Mouse (Mus musculus): ENCODE data around the gene Snai1.

The Snai1 gene

GRCm38 (mm10) chr2:167519606-167520252 lies 18.3 kb upstream of the Snai1 start:
- DNase-seq (ENCODE audit: low read depth): peak; percentile 63

DNA sequence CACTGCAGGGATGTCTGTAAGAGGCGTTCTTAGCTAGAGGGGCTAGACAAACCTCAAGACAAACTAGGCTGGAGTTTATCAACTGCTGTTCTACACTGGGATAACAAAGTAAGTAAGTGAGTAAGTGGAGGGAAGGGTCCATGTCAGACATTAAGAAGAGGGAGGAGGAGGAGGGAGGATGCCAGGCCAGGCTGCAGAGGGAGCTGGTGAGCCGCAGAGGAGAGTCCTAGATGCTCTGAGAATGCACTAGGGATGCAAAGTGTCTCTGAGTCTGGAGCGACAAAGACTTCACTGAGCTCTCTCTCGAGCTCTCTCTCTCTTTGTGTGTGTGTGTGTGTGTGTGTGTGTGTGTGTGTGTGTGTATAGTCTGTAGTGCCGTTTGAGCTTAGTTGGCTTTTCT lies 9.7 kb upstream of the Snai1 start:
- peak; percentile 42 for DNase-seq (ENCODE audit: low read depth)

DNA sequence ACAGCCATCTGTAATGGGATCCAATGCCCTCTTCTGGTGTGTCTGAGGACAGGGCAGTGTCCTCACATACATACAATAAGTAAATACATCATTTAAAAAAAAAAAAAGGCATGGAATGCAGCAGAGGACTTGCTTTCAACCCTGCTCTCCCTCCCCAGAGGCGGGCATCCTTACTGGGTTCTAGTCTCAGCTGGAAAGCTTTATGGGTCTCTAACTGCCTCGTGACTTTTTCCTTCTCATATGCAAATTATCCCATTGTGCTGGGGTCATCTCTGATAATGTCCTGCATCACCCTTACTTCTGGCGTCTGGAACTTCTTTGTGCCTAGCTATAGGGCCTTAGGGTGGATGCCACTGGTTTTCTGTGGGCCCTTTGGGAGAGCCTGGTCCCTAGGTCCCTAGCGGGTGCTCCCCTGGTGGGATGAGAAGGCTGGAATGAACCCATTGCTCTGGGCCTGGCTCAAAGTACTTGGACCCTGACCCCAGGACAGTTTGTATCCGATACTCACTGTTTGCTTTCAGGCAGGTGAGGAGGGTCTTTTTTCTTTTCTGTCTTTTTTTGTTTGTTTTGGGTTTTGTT lies 8.0 kb upstream of the Snai1 start:
- no peak for DNase-seq (ENCODE audit: low read depth)

DNA sequence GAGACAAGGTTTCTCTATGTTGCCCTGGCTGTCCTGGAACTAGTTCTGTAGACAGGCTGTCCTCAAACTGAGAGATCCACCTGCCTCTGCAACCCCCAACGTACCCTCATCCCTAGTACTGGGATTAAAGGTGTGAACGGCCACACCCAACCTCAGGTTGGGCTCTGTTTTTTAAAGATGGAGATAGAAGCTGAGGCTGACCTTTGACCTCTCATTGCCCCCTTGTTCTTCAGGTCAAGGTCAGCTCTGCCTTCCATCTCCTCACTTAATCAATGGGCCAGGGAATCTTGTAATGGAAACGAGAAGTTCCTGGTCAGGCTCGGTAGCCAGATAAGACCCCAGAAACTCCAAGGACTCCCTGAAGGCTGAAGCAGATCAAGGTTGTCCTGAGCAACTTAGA lies 7.5 kb upstream of the Snai1 start:
- DNase-seq (ENCODE audit: low read depth): no peak

GRCm38 (mm10) chr2:167532131-167532530 lies 5.9 kb upstream of the Snai1 start:
- DNase-seq (ENCODE audit: low read depth): peak; percentile 79

DNA sequence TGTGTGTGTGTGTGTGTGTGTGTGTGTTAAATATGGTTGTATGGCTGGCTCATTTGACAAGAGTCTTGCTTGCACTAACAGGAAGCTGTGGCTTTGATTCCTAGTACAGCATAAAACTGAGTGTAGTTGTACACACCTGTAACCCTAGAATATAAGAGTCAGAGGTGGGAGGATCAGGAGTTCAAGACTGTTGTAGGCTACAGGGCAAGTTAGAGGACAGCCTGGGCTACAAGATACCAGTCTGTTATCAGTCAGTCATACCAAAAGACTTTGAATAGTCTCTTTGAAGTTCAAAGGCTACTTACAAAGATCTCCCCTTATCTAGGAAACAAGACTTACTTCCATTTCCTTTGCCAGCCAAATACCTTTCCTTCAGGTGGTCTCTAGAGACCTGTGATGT lies 4.1 kb upstream of the Snai1 start:
- peak; percentile 43 for DNase-seq (ENCODE audit: low read depth)

GRCm38 (mm10) chr2:167536320-167536945 lies 1.6 kb upstream of the Snai1 start:
- peak; percentile 60 for DNase-seq (ENCODE audit: low read depth)

DNA sequence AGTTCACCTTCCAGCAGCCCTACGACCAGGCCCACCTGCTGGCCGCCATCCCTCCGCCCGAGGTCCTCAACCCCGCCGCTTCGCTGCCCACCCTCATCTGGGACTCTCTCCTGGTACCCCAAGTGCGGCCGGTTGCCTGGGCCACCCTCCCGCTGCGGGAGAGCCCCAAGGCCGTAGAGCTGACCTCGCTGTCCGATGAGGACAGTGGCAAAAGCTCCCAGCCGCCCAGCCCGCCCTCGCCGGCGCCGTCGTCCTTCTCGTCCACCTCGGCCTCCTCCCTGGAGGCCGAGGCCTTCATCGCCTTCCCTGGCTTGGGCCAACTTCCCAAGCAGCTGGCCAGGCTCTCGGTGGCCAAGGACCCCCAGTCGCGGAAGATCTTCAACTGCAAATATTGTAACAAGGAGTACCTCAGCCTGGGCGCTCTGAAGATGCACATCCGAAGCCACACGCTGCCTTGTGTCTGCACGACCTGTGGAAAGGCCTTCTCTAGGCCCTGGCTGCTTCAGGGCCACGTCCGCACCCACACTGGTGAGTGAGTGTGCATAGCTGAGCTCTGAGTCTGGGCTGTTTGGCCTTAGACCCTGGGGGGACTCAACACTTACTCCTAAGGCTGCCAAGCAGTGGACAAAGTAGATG lies 794 bp downstream of the Snai1 start:
- no peak for DNase-seq (ENCODE audit: low read depth)

DNA sequence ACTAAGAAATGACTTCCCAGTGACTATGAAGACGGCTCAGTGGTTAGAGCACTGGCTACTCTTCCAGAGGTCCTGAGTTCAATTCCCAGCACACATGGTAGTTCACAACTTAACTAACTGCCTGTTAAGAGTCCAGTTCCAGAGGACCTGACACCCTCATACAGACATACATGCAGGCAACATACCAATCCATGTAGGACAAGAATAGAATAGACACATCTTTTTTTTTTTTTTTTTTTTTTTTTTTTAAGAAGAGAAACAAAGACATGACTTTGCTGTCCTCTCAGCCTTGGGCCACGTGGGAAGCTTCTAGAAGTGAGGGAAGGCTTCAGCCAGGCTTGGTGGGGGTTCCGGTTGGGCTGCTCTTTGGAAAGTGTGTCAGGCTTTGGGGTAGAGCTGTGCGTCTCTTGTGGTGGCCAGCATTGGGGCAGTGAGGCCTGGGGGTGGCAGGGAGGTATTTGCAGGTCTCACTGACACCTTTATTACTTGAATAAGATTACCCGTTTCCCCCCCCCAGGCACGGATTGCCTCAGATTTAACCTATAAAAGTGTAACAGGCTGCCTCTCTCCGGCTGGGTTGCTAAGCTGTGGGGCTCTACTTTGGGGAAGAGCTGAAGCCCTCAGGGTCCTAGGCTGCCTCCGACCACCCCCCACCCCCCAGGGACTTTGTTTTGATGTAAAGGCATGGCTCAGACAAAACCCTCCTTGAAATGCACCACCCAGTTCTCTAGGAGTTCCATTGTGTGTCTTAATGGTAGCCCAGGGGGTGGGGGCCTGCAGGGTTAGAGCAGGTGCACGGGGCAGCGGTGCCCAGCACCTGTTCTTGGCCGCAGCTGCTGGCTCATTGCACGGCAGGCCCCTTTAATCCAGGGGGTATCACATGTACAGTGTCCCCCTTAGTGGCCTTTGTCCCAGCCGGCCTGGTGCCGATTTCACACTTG lies 1.8 kb downstream of the Snai1 start:
- DNase-seq (ENCODE audit: low read depth): no peak

GRCm38 (mm10) chr2:167540477-167541110 lies 2.6 kb downstream of the Snai1 start:
- no peak for DNase-seq (ENCODE audit: low read depth)

- DNase-seq (ENCODE audit: low read depth): no peak
These were observed 3.3 kb downstream of the Snai1 start for GRCm38 (mm10) chr2:167541324-167541723.

- no peak for DNase-seq (ENCODE audit: low read depth)
These were observed 3.8 kb downstream of the Snai1 start for GRCm38 (mm10) chr2:167541761-167542160.

DNA sequence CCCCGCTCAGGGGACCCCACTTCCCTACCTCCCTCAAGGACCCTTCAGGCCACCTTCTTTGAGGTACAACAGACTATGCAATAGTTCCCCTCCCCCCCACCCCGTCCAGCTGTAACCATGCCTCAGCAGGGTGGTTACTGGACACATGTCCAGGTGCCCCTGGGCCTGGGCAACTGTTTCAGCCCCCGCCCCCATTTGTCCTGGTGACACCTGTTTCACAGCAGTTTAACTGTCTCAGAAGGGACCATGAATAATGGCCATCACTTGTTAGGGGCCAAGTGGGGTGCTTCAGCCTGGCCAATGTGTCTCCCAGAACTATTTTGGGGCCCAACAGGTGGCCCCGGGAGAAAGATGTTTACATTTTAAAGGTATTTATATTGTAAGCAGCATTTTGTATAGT lies 4.4 kb downstream of the Snai1 start:
- no peak for DNase-seq (ENCODE audit: low read depth)

DNA sequence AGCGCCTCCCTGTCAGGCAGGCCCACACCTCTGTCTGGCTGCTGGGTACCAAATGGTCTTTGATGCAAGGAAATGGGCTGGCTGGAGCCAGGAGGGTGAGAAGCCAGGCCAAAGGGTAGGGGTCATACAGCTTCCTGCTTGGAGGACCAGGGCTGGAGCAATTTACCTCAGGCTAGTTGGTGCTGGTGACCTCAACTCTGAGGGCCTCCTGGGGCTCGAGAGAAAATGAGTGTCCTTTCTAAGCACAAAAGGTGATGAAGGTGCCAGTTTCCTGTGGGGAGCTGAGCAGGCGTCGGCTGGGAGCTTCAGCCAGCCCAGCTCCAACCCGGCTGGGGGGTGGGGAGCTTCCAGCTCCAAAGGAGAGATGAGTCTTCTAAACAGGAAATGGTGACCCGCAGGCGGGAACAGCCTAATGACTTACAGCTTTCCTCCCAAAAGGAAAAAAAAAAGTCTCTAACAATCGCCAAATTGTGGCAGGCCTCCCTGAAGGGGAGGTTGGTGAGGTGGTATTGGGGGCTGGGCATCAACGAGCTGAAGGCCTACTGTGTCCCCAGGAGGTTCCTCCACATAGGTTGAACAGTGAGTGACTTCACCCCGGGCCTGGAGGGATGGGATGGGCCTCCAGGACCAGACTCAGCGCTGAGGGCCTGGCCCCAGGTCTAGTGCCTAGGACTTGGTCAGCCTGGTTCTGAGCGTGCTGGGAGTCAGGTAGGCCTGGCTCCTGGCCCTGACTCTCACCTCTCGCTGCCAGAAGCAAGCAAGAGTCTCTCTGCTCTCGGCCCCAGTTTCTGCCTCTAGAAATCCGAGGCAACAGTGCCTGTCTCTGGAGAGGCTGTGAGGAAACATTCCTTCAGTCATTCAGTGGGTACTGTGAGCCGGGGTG lies 5.4 kb downstream of the Snai1 start:
- DNase-seq (ENCODE audit: low read depth): no peak

DNA sequence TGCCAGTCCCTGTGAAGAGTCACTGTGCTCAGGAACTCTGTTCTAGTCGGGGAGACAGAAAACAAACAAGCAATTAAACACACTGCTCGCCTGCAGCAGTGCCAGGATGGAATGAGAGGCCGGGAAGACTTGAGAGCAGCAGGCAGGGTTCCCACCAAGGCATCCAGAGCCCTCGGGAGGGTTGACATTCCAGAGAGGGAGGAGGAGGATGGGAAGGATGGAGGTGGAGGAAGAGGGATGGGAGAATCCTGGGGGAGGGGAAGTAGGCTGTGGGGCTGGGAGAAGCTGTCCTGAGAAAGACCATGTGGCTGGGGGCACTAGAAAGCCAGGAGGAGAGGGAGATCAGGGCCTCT lies 6.0 kb downstream of the Snai1 start:
- DNase-seq (ENCODE audit: low read depth): no peak

GRCm38 (mm10) chr2:167544456-167544855 lies 6.5 kb downstream of the Snai1 start:
- no peak for DNase-seq (ENCODE audit: low read depth)

DNA sequence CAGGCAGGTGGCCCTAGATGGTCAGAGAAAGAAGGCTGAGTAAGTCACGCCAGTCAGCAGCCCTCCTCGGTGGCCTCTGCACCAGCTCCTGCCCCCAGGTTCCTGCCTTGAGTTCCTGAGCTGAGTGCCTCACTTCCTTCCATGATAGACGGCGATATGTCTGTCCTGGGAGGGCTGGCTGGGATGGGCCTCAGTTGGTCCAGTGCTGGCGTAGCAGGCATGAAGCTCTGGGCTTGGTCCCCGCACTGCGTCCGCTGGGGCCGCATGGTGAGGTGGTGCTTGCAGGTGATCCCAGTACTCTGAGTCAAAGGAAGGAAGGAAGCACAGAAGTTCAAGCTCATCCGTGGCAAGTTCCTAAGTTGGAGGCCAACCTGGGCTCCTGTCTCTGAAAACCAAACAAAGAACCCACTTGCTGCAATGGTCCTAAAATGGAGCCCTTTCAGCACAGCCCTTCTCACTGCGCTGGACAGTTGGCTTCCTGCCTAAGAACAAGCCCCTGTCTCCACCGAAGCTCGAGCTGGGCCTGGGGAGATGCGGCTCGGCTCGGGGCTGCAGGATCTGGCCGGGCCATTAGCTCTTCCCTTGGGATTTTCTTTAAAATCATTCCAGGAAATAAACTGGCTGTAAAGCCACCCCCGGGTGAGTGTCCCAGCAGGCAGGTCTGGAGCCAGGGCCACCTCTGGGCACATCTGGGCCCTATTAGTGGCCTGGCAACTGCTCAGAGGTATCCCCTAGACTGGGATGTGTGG lies 8.6 kb downstream of the Snai1 start:
- no peak for DNase-seq (ENCODE audit: low read depth)

DNA sequence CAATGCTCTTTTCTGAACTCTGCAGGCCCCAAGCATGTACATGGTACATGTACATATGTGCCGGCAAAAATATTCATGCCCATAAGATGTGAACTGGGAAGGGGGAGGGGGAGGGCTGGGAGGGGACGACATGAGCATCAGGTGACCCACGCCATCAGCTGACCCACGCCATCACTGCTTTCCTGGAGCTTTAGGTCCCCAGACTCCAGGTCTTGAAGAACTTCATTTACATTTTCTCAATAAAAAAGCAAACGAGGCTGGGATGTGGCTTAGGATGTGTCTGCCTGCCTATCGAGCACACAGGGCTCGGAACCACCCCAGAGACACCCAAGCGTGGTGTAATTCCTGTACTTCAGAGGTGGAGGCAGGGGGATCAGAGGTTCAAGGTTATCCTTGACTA lies 9.4 kb downstream of the Snai1 start:
- no peak for DNase-seq (ENCODE audit: low read depth)

GRCm38 (mm10) chr2:167548961-167549360 lies 11.0 kb downstream of the Snai1 start:
- DNase-seq (ENCODE audit: low read depth): no peak

DNA sequence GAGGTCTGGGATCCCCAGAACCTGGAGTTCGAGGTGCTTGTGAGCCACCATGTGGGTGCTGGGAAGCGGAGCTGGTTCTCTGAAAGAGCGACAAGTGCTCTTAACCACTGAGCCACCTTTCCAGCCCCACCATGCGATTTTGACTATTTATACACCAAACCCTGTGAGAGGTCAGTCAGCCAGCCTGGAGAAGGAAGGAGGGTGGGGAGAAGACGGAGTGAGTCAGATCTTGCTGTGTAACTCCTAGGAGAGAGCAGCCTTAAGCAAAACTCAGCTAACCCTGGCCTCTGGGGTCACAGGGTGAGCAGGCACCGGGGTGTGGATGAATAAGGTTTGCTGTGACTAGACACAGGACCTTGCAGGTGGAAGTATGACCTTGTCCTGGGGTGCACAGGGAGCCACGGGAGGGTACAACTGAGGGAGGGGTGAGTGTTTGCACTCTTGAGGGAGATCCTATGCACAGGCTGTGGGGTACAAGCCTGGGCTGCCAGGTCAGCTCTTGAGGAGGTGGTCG lies 12.4 kb downstream of the Snai1 start:
- DNase-seq (ENCODE audit: low read depth): no peak

Data from induced T-regulatory cell, adult 2 months (primary cell).